Mouse (Mus musculus) heart, adult 18-20 months (tissue): ENCODE results near the gene Gm960. TPM values are rescaled to one million over a fixed set of nuclear protein-coding genes. Genes with fewer than 3 reads are reported as not detected.

Experiments used
- DNase-seq, 2 experiments: peaks; one replicate each; pipeline ENCODE4 v3.0.0; 2021 to 2022; ENCODE audit warnings: mixed read lengths in 1 of 2
- long read RNA-seq, 2 experiments: library from polyadenylated mRNA; stranded (forward); transcript quantifications; one replicate each; pipeline ENCODE4 v2.0.0; 2021
- total RNA-seq, 2 experiments: library from RNA; stranded (reverse); gene quantifications; 2 replicates each; pipeline ENCODE4 v1.2.3; 2021

Gm960 gene
- not detected for total RNA-seq
- long read RNA-seq, experiment 1, result 0 reads
- long read RNA-seq, experiment 2, result 0 reads

DNA sequence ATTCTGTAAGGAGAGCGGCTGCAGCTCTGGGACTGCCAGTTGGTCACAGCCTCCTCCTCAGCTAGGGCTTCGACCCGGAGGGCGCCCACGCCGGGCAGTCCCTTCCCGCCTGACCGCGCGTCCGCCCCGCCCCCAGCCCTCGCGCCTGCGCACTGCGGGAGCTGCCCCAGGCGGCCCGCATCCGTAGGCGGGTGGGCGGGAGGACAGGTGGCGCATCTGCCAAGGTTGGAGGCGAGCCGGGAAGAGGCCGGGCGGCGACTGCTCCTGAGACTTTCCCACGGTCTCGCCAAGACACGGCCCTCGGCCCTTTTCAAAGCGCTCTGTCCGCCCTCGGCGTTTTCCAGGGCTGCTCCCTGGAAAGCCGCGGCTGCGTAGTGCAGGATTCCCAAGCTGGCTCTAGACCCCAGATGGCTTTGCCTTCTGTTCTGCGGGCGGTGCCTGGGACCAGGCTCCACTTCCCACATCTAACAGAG is at the start of gene Gm960:
TSS of gene Gm960 (minus strand) at position 464 of the 473 bp plus-strand sequence.
- peak; percentile 57 to 72 for DNase-seq

GRCm38 (mm10) chr19:4747631-4748312 is 49.3 kb upstream of the Gm960 start:
- no peak for DNase-seq

- peak; percentile 45 to 53 for DNase-seq
Observed at GRCm38 (mm10) chr19:4746611-4747010, 48.1 kb upstream of the Gm960 start.

DNA sequence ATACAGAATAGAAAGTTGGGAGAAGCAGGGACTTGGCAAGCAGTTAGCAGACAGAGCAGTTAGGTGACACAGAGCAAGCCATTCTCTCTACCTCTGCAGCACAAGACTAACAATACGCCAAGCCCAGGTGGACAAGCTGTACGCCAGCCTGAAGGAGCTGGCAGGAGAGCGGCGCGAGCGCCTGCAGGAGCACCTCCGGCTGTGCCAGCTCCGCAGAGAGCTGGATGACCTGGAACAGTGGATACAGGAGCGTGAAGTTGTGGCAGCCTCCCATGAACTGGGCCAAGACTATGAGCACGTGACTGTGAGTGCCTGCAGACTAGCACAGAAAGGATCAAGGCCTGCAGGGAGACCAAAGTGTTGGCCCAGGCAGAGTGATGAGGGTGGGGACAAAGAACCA is 47.2 kb upstream of the Gm960 start:
- peak in 1 of 2 experiments; percentile 43 for DNase-seq

DNA sequence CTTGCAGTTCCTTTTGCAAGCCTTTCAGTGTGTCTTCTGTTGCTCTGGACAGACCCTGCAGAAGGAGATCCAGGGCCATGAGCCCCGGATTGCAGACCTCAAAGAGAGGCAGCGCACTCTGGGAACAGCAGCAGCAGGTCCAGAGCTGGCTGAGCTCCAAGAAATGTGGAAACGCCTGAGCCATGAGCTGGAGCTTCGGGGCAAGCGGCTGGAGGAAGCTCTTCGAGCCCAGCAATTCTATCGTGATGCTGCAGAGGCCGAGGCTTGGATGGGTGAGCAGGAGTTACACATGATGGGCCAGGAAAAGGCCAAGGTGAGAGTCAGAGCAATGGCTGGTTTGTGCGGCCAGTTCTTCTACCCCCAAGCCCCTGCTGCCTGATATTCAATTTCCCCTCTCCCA is 46.6 kb upstream of the Gm960 start:
- peak; percentile 27 to 53 for DNase-seq

DNA sequence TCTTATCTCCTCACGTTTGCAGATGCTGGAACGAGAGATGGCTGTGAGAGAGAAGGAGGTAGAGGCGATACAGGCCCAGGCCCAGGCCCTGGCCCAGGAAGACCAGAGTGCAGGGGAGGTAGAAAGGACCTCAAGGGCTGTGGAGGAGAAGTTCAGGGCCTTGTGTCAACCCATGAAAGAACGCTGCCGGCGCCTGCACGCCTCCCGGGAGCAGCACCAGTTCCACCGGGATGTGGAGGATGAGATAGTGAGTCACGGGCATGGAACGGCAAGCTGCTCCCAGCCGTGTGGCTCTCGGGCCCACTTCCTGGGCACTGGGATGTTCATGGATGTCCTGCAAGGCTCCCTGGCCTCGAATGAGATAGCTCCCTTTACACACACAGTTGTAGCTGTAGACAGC is 45.6 kb upstream of the Gm960 start:
- DNase-seq, result no peak

- DNase-seq, result peak in 1 of 2 experiments; percentile 47
Observed at GRCm38 (mm10) chr19:4743524-4743923, 45.1 kb upstream of the Gm960 start.

GRCm38 (mm10) chr19:4742229-4742628 is 43.8 kb upstream of the Gm960 start:
- DNase-seq, result no peak

DNA sequence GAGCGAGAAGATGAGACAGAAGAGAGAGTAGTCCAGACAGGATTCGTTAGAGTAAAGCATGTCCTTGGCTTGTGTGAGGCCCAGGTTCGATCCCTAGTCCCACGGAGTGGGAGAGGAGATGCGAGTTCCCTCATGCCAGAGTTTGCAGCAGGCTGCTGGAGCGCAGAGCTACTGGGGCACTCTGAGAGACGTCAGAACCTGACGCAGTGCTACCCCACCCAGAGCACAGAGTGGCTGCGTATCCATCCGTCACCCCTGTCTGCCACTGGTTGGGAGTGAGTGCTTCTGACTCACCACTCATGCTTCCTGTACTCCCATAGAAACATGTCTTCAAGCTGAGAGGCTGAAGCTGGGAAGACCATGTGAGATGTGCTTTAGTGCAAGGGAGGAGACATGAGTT is 43.0 kb upstream of the Gm960 start:
- no peak for DNase-seq

GRCm38 (mm10) chr19:4739762-4740161 is 41.3 kb upstream of the Gm960 start:
- no peak for DNase-seq

- no peak for DNase-seq
Observed at GRCm38 (mm10) chr19:4739053-4739452, 40.6 kb upstream of the Gm960 start.

GRCm38 (mm10) chr19:4737866-4738265 is 39.4 kb upstream of the Gm960 start:
- peak in 1 of 2 experiments; percentile 32 for DNase-seq

GRCm38 (mm10) chr19:4733052-4733451 is 34.6 kb upstream of the Gm960 start:
- no peak for DNase-seq

DNA sequence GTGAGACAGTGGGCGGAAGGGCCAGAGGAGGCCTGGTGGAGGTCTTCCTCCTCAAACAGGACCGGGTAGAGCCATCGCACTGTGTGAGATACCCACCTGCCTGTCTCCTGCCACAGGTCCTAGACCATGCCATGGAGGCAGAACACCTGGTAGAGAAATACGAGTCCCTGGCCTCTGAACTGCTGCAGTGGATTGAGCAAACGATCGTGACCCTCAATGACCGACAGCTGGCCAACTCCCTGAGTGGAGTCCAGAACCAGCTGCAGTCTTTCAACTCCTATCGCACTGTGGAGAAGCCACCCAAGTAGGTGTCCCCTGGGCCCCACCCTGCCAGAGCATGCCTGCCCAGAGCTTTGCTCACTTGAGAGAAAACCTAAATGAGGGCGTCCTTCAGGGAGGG is 30.7 kb upstream of the Gm960 start:
- DNase-seq, result no peak

GRCm38 (mm10) chr19:4720671-4721244 is 22.3 kb upstream of the Gm960 start:
- DNase-seq, result no peak

DNA sequence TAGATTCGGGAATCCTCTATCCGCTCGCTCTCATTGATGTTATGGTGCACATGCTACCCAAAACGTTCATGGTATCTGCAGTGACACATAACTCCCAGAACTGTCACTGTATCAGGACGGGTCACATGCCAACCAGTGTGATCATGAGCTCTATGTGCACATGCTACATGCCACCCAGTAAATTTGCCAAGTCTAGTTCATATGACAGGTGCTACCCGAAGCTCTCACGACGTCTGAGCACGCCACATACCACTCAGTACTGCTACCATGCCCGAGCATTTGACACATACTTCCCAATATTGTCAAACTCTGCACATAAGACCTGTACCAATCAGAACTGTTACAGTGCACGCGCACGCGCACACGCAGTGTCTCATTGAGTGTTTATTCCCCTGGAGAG is 21.6 kb upstream of the Gm960 start:
- no peak for DNase-seq

DNA sequence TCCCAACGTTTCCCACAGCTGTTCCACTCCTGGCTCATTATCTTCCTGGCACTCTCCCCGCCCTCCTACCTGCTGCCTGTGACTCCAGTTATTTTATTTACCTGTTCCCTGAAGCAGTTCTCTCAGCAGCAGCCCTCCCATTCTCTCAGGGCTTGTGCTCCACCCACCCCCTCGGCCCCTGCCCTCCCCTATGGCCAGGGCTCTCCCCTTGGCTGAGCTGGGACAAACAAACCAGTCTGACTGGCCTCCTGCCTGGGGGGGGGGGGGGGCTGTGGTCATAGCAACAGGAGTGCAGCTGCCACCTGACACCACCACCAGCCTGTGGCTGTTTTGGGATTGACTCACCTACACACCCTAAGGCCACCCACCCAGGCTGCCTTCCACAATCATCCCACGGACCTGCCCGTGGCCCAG is 20.9 kb upstream of the Gm960 start:
- no peak for DNase-seq

DNA sequence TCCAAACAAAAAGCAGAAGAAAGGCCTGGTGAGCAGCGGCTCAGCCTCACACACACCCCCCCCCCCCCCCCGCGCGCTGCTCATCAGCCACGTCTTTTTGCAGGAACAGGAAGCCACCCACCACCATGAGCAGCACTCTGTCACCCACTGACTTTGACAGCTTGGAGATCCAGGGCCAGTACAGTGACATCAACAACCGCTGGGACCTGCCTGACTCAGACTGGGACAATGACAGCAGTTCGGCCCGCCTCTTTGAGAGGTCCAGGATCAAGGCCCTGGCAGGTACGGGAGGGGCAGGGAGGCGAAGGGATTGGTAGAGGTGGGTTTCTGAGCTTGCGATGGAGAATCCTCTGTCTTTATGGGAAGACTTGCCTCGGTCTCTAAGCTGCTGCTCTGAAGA is 20.2 kb upstream of the Gm960 start:
- DNase-seq, result no peak

- DNase-seq, result no peak
Observed at GRCm38 (mm10) chr19:4717281-4717680, 18.8 kb upstream of the Gm960 start.

DNA sequence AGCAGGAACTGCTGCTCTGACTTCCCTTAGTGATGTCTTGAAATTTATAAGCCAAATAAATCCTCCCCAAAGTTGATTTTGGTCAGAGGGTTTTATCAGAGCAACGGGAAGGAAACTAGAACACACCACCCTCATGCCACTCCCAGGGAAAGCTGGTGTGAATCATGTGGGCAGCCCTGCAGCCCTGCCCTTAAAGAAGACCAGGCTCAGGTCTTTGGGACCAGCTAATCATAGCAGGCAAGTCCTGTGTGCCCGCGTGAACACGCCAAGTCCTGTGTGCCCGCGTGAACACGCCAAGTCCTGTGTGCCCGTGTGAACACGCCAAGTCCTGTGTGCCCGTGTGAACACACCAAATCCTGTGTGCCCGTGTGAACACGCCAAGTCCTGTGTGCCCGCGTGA is 18.3 kb upstream of the Gm960 start:
- no peak for DNase-seq

GRCm38 (mm10) chr19:4713886-4714285 is 15.4 kb upstream of the Gm960 start:
- no peak for DNase-seq

GRCm38 (mm10) chr19:4712781-4713526 is 14.5 kb upstream of the Gm960 start:
- no peak for DNase-seq

DNA sequence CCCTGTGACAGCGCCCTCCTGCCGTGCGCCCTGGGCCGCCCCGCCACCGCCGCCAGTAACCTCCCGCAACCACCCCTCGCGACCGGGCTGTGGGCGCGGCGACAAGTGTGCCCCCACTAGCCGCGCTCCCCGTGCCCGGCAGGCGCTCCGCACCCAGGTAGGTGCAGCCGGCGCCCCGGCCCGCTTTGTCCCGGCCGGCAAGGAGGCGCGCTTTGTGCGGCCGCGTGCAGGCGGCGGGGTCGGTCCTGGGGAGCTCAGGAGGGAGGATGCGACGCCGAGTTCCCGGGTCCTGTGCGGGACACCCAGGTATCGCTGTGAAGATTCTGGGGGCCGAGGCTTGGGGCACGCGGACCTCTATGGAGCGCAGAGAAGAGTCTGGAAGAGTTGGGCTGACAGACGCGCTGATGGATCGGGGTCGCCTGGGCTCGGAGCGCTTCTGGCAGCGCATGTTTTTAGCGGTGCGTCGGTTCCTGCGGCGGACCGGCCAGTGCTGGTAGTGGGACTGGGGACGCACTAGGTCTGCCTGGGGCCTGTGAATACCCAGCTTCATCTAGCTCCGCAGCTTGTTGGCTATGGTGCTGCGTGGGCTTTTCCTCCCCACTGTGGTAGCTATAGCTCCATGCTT is 13.8 kb upstream of the Gm960 start:
- no peak for DNase-seq
